Mouse (Mus musculus) midbrain, embryonic 13.5 days (tissue): ENCODE data around the gene Fhl3. TPM values are rescaled to one million over a fixed set of nuclear protein-coding genes. Genes with fewer than 3 reads are reported as not detected.

Experiments used
- ATAC-seq: fragments of 200-750 bp; cut with Nextera tagmentation; 2 replicates; pipeline ENCODE4 v1.8.0; 2017; ENCODE audit warnings: mild to moderate bottlenecking, moderate TSS enrichment, moderate library complexity
- H3K27ac ChIP-seq: fragments of 300-500 bp; sonication (generic); 2 replicates; pipeline ENCODE4 v1.5.1; 2015; ENCODE audit warnings: inconsistent platforms, mild to moderate bottlenecking, moderate library complexity
- H3K27me3 ChIP-seq: fragments of 300-500 bp; sonication (generic); 2 replicates; pipeline ENCODE4 v1.6.1; 2015; ENCODE audit warnings: mild to moderate bottlenecking, inconsistent platforms
- H3K36me3 ChIP-seq: fragments of 300-500 bp; sonication (generic); 2 replicates; pipeline ENCODE4 v1.6.1; 2015; ENCODE audit warnings: mild to moderate bottlenecking, inconsistent platforms
- H3K4me1 ChIP-seq: fragments of 300-500 bp; sonication (generic); replicated peaks from 2 replicates; pipeline ENCODE4 v1.6.1; 2015; ENCODE audit warnings: inconsistent platforms
- H3K4me2 ChIP-seq: fragments of 300-500 bp; sonication (generic); replicated peaks from 2 replicates; pipeline ENCODE4 v1.6.1; 2015; ENCODE audit warnings: moderate library complexity, mild to moderate bottlenecking, inconsistent platforms
- H3K4me3 ChIP-seq: fragments of 300-500 bp; sonication (generic); replicated peaks from 2 replicates; pipeline ENCODE4 v1.5.1; 2015; ENCODE audit warnings: mild to moderate bottlenecking, inconsistent platforms
- H3K9ac ChIP-seq: fragments of 300-500 bp; sonication (generic); replicated peaks from 2 replicates; pipeline ENCODE4 v1.6.1; 2015; ENCODE audit warnings: mild to moderate bottlenecking, inconsistent platforms
- H3K9me3 ChIP-seq: fragments of 300-500 bp; sonication (generic); 2 replicates; pipeline ENCODE4 v1.6.1; 2016; ENCODE audit warnings: mild to moderate bottlenecking, inconsistent platforms
- WGBS: fragments of 180-500 bp; shearing (Covaris S2); methylation state at CpG from one replicate; pipeline ENCODE4 v1.1.7; 2015; 5-methylcytosine and 5-hydroxymethylcytosine counted together
- polyA plus RNA-seq: library from polyadenylated mRNA; unstranded; fragments of >200 nt; fragmentation: Nextera tagmentation; extraction: Ambion mirVana; gene quantifications from 2 replicates; pipeline ENCODE4 v1.2.1, GENCODE M21; 2015

The Fhl3 gene
- polyA plus RNA-seq, 1 experiment from 2014 or later, result 2.8 TPM

- WGBS, result under 1% methylated on average over 57 of the region's 57 CpGs
- peak within 1 kb of the TSS; percentile 93 for H3K9ac ChIP-seq
- no peaks in the 10 kb centered on the region for H3K9me3 ChIP-seq
- H3K27me3 ChIP-seq, result peaks cover 10% of the 10 kb centered on the region
- H3K4me1 ChIP-seq, result peaks cover 25% of the 10 kb centered on the region
- peak; percentile 95 for ATAC-seq
- H3K4me3 ChIP-seq, result peak within 1 kb of the TSS; percentile 99
- H3K36me3 ChIP-seq, result peaks cover 32% of the 10 kb centered on the region
- H3K27ac ChIP-seq, result peak within 1 kb of the TSS; percentile 74
- H3K4me2 ChIP-seq, result peak within 1 kb of the TSS; percentile 96
Measured at GRCm38 (mm10) chr4:124714545-124715481, 14.3 kb downstream of the Fhl3 start, which contains the start of gene Sf3a3. Sf3a3 (plus strand) TSS chr4:124714776.

- Histone ChIP-seq H3K27me3 (no peaks in the 10 kb centered on the region), H3K9me3 (no peaks in the 10 kb centered on the region), H3K27ac (no peak overlapping the region), H3K9ac (no peak overlapping the region), H3K4me2 (no peak overlapping the region), H3K36me3 (peaks cover 75% of the 10 kb centered on the region), H3K4me1 (peaks cover 17% of the 10 kb centered on the region), H3K4me3 (no peak overlapping the region)
- WGBS, result 95% methylated on average over 4 of the region's 4 CpGs
- no peak for ATAC-seq
Measured at GRCm38 (mm10) chr4:124719101-124719500, 18.6 kb downstream of the Fhl3 start.

DNA sequence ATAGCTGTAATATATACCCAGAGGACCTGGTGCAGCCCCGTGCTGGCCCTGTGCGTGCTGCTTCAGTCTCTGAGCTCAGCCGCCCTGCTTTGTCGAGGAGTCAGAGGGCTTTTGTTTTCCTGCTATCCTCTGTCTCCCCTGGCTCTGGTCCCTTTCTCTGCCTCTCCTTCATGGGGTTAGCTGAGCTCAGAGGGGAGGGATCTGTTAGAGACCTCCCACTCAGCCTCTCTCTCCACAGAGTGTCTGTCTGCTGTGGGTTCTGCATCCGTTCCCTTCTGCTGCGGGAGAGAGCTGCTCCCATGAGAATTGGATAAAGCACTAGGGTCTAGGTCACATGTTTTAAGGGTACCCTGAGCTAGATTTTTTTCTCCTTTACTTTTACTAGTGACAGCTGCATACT lies 25.6 kb downstream of the Fhl3 start:
- ATAC-seq, result no peak
- Histone ChIP-seq H3K9me3 (no peaks in the 10 kb centered on the region), H3K4me2 (no peak overlapping the region), H3K4me1 (no peaks in the 10 kb centered on the region), H3K27ac (no peak overlapping the region), H3K9ac (no peak overlapping the region), H3K4me3 (no peak overlapping the region), H3K27me3 (no peaks in the 10 kb centered on the region), H3K36me3 (peaks cover 99% of the 10 kb centered on the region)
- 82% methylated on average over 6 of the region's 6 CpGs for WGBS

DNA sequence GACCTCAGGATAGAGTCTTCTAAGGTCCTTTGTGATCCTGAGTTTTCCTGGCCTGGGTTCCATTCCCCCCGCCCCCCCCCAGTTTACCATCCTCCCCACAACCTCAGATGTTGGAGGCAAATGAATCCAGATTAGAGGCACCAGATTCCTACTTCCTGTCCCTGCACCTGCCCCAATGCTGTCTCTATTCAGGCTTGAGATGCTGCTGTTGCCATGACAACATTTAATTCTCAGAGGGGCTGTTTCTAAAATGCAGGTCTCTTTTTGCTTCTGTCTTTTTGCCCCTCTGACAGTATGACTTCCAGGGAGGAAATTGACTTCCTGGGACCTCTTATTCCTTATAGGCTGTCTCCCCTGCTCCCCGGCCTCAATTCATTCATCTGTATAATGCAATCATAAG lies 36.5 kb downstream of the Fhl3 start:
- H3K9ac ChIP-seq, result no peak overlapping the region
- H3K9me3 ChIP-seq, result no peaks in the 10 kb centered on the region
- 39% methylated on average over 2 of the region's 2 CpGs for WGBS
- peaks cover 19% of the 10 kb centered on the region for H3K36me3 ChIP-seq
- H3K27me3 ChIP-seq, result no peaks in the 10 kb centered on the region
- H3K4me1 ChIP-seq, result peaks cover 18% of the 10 kb centered on the region
- no peak overlapping the region for H3K4me2 ChIP-seq
- H3K27ac ChIP-seq, result 0 out of 2 replicates have a peak overlapping the region, but pooled peaks have one; percentile 3
- no peak overlapping the region for H3K4me3 ChIP-seq
- no peak for ATAC-seq

DNA sequence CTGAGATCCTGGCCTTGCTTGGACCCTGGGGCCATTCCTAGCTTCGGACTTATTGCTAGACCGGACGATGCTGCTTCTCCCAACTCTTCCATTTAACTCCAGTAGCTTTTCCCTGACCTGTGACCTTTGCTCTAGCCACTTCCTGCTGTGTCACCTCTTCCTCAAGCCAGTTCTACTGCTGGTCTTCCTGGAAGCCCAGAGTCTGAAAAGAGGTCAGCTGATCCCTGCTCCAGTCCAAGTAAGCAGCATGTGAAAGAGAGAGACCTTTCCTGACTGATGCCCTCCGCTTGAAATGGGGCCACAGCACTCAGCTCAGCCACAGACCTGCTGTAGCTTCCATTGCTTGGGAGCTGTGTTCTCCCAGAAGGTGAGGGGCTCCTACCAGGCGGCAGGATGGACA lies 37.0 kb downstream of the Fhl3 start:
- 74% methylated on average over 5 of the region's 5 CpGs for WGBS
- no peak for ATAC-seq

GRCm38 (mm10) chr4:124738013-124738412 lies 37.5 kb downstream of the Fhl3 start:
- ATAC-seq, result no peak
- Histone ChIP-seq H3K9me3 (no peaks in the 10 kb centered on the region), H3K36me3 (peaks cover 9% of the 10 kb centered on the region), H3K4me1 (peaks cover 27% of the 10 kb centered on the region), H3K27me3 (no peaks in the 10 kb centered on the region), H3K4me2 (no peak overlapping the region), H3K27ac (no peak overlapping the region), H3K9ac (no peak overlapping the region), H3K4me3 (no peak overlapping the region)
- whole genome bisulfite sequencing, result 54% methylated on average over 4 of the region's 4 CpGs

More for the DNA sequence above, 37.0 kb downstream of the Fhl3 start:
- Histone ChIP-seq H3K4me1 (peaks cover 23% of the 10 kb centered on the region), H3K4me2 (no peak overlapping the region), H3K9ac (no peak overlapping the region), H3K27ac (0 out of 2 replicates have a peak overlapping the region, but pooled peaks have one; percentile 3), H3K9me3 (no peaks in the 10 kb centered on the region), H3K27me3 (no peaks in the 10 kb centered on the region), H3K4me3 (no peak overlapping the region), H3K36me3 (peaks cover 14% of the 10 kb centered on the region)

GRCm38 (mm10) chr4:124738783-124739182 lies 38.3 kb downstream of the Fhl3 start:
- Histone ChIP-seq H3K36me3 (peaks cover 4% of the 10 kb centered on the region; the same call in 1 of the 2 replicates), H3K27me3 (no peaks in the 10 kb centered on the region), H3K9me3 (no peaks in the 10 kb centered on the region), H3K9ac (no peak overlapping the region), H3K4me2 (no peak overlapping the region), H3K4me3 (no peak overlapping the region), H3K4me1 (peaks cover 27% of the 10 kb centered on the region), H3K27ac (no peak overlapping the region)
- ATAC-seq, result no peak
- 82% methylated on average over 1 of the region's 1 CpGs for WGBS

DNA sequence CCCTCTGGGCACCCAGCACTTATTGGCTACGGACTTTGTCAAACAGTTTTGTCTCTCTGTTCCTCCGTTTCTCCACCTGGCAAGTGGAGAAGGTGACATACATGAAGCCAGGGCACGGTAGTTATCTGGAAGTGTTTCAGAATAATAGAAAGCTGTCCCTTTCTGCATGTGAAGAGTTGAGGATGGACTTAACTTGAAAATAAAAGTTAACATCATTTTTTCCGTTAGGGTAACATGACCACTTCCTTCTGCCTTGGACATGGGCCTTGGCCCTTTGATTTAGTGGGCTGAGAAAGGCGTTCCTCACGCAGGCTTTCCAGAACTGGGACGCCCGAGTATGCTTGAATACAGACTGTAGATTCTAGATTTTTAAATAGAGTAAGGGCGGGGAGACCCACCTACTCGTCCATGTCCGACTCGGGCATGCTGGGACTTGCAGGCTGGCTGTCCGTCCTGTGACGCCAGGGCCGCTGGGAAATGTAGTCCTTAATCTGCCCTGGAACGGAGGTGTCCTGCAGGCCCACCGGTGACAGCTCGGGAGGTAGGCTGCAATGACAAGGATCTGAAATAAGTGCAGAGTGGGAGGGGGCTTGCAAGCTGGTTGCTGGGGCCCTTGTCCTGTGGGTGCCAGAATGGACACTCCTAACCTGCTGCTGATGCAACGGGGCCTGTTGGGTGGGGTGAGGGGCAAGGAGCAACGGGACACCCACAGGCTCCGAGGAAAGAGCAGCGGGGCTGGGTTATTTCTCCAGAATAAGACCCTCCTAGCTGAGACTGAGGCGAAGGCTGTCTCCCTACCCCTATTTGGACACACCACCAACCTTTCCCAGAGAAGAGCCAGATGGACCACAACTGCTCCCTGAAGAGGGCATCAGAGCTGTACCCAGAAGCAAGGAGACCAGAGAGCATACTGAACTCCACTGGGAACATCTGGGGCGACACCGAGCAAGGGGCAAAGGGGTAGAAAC lies 41.2 kb downstream of the Fhl3 start, which contains the start of gene Inpp5b:
Gene Inpp5b, plus strand, starts transcription at position 475 of the 968 bp plus-strand sequence.
- Histone ChIP-seq H3K27me3 (no peaks in the 10 kb centered on the region), H3K9me3 (no peaks in the 10 kb centered on the region), H3K27ac (peak within 1 kb of the TSS; percentile 17; the same call in 1 of the 2 replicates), H3K36me3 (peaks cover 22% of the 10 kb centered on the region), H3K4me2 (peak within 1 kb of the TSS; percentile 72), H3K4me3 (peak within 1 kb of the TSS; percentile 63), H3K9ac (peak within 1 kb of the TSS; percentile 79), H3K4me1 (peaks cover 21% of the 10 kb centered on the region)
- peak; percentile 94 for ATAC-seq
- WGBS, result 14% methylated on average over 25 of the region's 25 CpGs

- H3K4me3 ChIP-seq, result no peak overlapping the region
- H3K9me3 ChIP-seq, result no peaks in the 10 kb centered on the region
- no peak for ATAC-seq
- peak overlapping the region; percentile 79; the same call in 1 of the 2 replicates for H3K9ac ChIP-seq
- H3K4me1 ChIP-seq, result peaks cover 15% of the 10 kb centered on the region
- peaks cover 27% of the 10 kb centered on the region for H3K36me3 ChIP-seq
- no peak overlapping the region for H3K27ac ChIP-seq
- H3K4me2 ChIP-seq, result no peak overlapping the region
- no peaks in the 10 kb centered on the region for H3K27me3 ChIP-seq
- 86% methylated on average over 11 of the region's 11 CpGs for WGBS
Measured at GRCm38 (mm10) chr4:124742839-124743238, 42.3 kb downstream of the Fhl3 start.

DNA sequence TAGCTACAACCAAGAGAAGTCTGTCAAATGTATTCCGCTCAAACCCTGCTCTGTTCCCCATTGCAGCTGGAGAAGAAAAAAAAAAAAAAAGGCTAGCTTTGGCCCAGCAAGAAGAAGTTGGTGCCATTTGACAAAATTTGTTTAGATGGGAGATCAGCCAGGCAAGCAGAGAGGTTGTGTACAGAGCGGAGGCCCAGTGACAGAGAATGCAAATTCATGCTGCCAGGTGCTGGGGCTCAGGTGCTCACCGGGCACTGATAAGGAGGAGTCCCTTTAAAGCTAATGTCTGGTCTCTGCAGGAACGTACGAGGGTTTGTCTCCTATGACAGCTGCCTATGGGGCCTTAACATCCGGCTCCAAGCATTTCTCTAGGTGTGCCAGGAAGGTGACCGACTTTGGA lies 46.1 kb downstream of the Fhl3 start:
- Histone ChIP-seq H3K27ac (no peak overlapping the region), H3K4me1 (peaks cover 16% of the 10 kb centered on the region), H3K36me3 (peaks cover 32% of the 10 kb centered on the region), H3K4me3 (no peak overlapping the region), H3K27me3 (peaks cover 10% of the 10 kb centered on the region; the same call in 1 of the 2 replicates), H3K4me2 (no peak overlapping the region), H3K9me3 (no peaks in the 10 kb centered on the region), H3K9ac (no peak overlapping the region)
- WGBS, result 82% methylated on average over 7 of the region's 7 CpGs
- ATAC-seq, result no peak

DNA sequence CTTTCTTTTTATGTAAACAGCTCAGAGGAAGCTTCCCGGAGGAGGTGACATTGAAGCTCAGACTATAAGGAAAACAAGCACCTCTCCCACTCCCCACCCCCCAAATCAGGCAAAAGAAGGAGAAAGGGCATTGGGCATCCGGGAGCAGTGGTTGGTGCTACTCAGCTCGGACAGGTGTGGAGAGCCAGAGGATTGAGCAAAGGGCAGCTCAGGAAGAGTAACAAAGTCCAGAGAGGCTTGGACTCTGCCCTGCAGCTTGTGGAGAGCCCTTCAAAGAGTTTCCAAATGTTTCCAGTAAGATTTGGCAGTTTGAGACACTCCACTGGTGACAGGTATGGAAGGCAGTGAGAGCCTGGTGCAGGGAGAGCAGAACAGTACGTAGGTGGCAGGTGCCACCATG lies 47.4 kb downstream of the Fhl3 start:
- Histone ChIP-seq H3K36me3 (peaks cover 32% of the 10 kb centered on the region), H3K27ac (no peak overlapping the region), H3K4me2 (no peak overlapping the region), H3K4me1 (peaks cover 17% of the 10 kb centered on the region), H3K27me3 (peaks cover 12% of the 10 kb centered on the region; the same call in 1 of the 2 replicates), H3K9ac (no peak overlapping the region), H3K4me3 (no peak overlapping the region), H3K9me3 (no peaks in the 10 kb centered on the region)
- no peak for ATAC-seq
- WGBS, result 58% methylated on average over 4 of the region's 4 CpGs
